Mouse (Mus musculus) kidney, postnatal 36 days (tissue): Measurements from ENCODE around the gene Gcnt3.

ENCODE experiments used
- DNase-seq, 2 experiments: peaks; one replicate each; pipeline ENCODE4 v3.0.0; 2021 to 2022; ENCODE audit warnings: mixed read lengths in 2 of 2

The Gcnt3 gene

GRCm38 (mm10) chr9:69999318-69999717 lies 38.6 kb downstream of the Gcnt3 start:
- peak in 1 of 2 experiments; percentile 17 for DNase-seq

- no peak for DNase-seq
Observed at GRCm38 (mm10) chr9:69994547-69994946, 43.3 kb downstream of the Gcnt3 start.

GRCm38 (mm10) chr9:69993479-69993878 lies 44.4 kb downstream of the Gcnt3 start:
- DNase-seq, result no peak

GRCm38 (mm10) chr9:69992841-69993277 lies 45.0 kb downstream of the Gcnt3 start:
- DNase-seq, result no peak

GRCm38 (mm10) chr9:69990346-69990745 lies 47.5 kb downstream of the Gcnt3 start:
- no peak for DNase-seq

- DNase-seq, result peak; percentile 97 to 99
Observed at GRCm38 (mm10) chr9:69989303-69990121, 48.4 kb downstream of the Gcnt3 start, which contains the start of gene Bnip2. TSS of gene Bnip2 (plus strand) at chr9:69989466.

- DNase-seq, result no peak
Observed at GRCm38 (mm10) chr9:69988706-69989302, 49.1 kb downstream of the Gcnt3 start.

- DNase-seq, result peak; percentile 62 to 78
Observed at GRCm38 (mm10) chr9:69987579-69987978, 50.3 kb downstream of the Gcnt3 start.

- no peak for DNase-seq
Observed at GRCm38 (mm10) chr9:69986571-69986970, 51.3 kb downstream of the Gcnt3 start.

- no peak for DNase-seq
Observed at GRCm38 (mm10) chr9:69986063-69986462, 51.8 kb downstream of the Gcnt3 start.

GRCm38 (mm10) chr9:69985526-69985925 lies 52.4 kb downstream of the Gcnt3 start:
- DNase-seq, result no peak
